Mouse (Mus musculus) bone marrow, adult 2 months (tissue): ENCODE measurements at regions not wholly inside any gene's neighbourhood (a gene's known extent, or its start where the extent isn't known, plus 50 kb on each side); places are given as distances from the start of the nearest gene placed in this dataset.

ENCODE experiments used
- H3K27ac ChIP-seq: fragments of 200-500 bp; 2 replicates; pipeline ENCODE4 v1.5.1; 2012; ENCODE audit warnings: low read depth, mild to moderate bottlenecking, control low read depth, inconsistent platforms, low read length; ENCODE audit not compliant: control insufficient read depth, poor library complexity, insufficient read depth
- H3K4me1 ChIP-seq: fragments of 200-500 bp; 2 replicates; pipeline ENCODE4 v1.6.1; 2011; ENCODE audit warnings: low read length; ENCODE audit not compliant: control insufficient read depth, insufficient read depth
- H3K4me3 ChIP-seq: fragments of 200-500 bp; replicated peaks from 2 replicates; pipeline ENCODE3; 2011; ENCODE audit warnings: mild to moderate bottlenecking, low read depth, low read length, control low read depth; ENCODE audit not compliant: control insufficient read depth
- CTCF ChIP-seq: fragments of 200-500 bp; IDR thresholded peaks from 2 replicates; pipeline ENCODE4 v1.5.1; 2011; ENCODE audit warnings: low read length, control low read depth; ENCODE audit not compliant: control insufficient read depth, insufficient read depth
- POLR2A ChIP-seq: fragments of 200-500 bp; IDR thresholded peaks from 2 replicates; pipeline ENCODE4 v1.6.1; 2011; ENCODE audit warnings: low read depth, mild to moderate bottlenecking, control low read depth, low read length, borderline replicate concordance; ENCODE audit not compliant: control insufficient read depth
- WGBS: fragments of 180-500 bp; shearing (Covaris S2); methylation state at CpG from one replicate; pipeline ENCODE4 v1.1.7; 2018; 5-methylcytosine and 5-hydroxymethylcytosine counted together

DNA sequence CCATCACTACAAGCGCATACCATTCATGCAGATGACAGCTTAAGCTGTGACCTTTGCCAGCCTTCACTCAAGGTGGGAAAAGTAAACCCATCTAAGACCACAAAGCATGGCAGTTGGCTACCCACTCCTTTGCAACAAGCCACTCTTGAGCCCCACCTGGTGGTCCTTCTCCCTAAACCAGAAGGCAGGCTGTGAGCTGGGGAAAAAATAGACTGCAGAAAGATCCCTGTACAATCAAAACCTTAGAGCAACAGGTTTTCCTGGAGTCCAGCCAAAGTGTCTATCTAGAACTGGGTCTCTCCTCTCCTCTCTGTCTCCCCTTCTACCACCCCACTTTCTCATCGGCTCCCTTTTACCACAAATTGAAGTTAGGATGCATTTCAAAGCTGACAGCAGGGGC, 407.2 kb downstream of the Pdcd6ip start:
- TF ChIP-seq CTCF (no peak), POLR2A (no peak)
- no peak overlapping the region for H3K4me3 ChIP-seq
- H3K27ac ChIP-seq = no peak overlapping the region
- 17% methylated on average over 2 of the region's 2 CpGs for WGBS
- H3K4me1 ChIP-seq = no peaks in the 10 kb centered on the region

DNA sequence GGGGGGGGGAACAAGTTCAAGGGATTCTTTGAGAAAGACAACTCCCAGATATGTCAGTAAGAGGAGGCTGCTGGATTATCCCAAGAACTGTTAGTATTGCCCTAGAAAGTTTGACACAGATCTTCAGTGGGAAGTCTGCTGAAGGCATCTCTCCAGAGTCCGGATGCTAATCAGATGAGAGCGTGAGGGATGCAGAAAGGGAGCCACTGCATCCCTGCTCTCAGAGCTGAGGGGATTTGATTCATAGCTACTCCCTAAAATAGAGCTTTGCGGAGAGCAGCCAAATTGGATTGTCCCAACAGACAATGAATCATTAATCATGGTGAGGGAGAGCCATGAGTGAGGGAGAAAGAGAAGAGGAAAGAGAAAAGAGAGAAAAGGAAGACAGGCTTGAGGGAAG, 408.2 kb downstream of the Pdcd6ip start:
- WGBS = 39% methylated on average over 3 of the region's 3 CpGs
- no peak overlapping the region for H3K4me3 ChIP-seq
- no peaks in the 10 kb centered on the region for H3K4me1 ChIP-seq
- no peak overlapping the region for H3K27ac ChIP-seq
- TF ChIP-seq CTCF = no peak
- TF ChIP-seq POLR2A = no peak

DNA sequence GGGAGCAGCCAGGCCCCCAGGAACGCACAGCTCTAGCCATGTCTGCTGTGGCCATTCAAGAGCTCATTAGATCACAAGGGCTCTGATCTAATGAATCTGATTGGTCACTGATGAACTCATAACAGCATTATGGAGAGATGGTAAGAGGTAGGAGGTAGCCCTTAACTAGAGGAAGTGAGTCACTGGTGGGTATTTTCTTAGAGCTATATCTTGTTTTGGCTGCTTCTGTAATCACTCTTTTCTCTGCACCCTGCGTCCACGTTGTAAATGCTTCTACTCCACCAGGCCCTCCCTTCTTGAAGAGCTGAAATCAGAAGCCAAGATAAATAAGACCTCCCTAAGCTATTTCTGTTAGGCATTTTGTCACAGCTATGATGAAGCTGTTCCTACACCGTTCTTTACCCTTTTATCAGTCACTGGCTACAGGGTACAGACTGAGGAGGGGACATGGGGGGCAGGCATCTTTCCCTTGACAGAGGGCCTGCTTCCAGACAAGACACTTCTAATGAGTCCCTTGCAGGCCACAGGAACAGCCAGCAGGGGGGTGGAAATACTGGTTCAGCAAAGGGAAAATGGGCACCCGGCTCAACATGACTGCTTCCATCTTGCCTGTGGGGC, 412.1 kb downstream of the Pdcd6ip start:
- Histone ChIP-seq H3K4me1 (no peaks in the 10 kb centered on the region), H3K4me3 (no peak overlapping the region), H3K27ac (no peak overlapping the region)
- WGBS = 63% methylated on average over 5 of the region's 5 CpGs
- TF ChIP-seq CTCF (no peak), POLR2A (no peak)

DNA sequence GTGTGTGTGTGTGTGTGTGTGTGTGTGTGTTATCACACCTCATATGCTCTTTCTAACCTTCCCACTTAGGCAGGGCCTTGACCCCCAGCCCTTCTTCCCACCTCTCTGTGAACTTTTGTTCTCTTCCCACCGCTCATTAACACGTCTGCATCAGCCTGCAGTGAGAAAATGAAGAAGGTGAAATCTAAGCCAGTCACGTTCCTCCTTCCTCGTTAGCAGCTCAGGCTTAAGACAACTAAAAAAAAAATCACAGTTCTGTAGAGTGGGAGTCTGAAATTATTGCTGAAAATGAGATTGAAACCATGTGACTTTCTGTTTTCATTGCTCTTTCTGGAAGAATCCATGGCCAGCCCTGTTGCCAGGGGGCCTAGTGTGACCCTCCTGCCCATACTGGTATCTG, 420.7 kb downstream of the Pdcd6ip start:
- H3K4me3 ChIP-seq = no peak overlapping the region
- WGBS = 43% methylated on average over 4 of the region's 4 CpGs
- no peaks in the 10 kb centered on the region for H3K4me1 ChIP-seq
- TF ChIP-seq POLR2A (no peak), CTCF (no peak)
- H3K27ac ChIP-seq = no peak overlapping the region

DNA sequence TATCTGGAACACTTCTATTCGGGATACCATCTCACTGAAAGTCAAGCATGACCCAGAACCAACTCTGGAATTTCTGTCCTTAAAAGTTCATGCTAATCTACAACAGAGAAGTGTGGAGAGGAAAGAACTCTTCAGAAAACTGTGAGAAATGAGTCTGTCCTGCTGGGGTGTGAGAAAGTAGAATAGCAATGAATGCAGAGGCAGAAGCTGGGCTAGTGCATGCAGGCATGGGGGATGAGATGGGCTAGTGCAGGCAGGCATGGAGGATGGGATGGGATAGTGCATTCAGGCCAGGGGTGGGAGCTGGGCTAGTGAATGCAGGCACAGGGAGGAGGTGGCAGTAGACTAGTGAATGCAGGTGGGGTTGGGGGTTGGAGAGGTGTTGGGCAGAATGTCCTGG, 424.8 kb downstream of the Pdcd6ip start:
- 33% methylated on average over 1 of the region's 1 CpGs for WGBS
- Histone ChIP-seq H3K4me3 (no peak overlapping the region), H3K4me1 (no peaks in the 10 kb centered on the region), H3K27ac (no peak overlapping the region)
- TF ChIP-seq POLR2A (no peak), CTCF (no peak)

DNA sequence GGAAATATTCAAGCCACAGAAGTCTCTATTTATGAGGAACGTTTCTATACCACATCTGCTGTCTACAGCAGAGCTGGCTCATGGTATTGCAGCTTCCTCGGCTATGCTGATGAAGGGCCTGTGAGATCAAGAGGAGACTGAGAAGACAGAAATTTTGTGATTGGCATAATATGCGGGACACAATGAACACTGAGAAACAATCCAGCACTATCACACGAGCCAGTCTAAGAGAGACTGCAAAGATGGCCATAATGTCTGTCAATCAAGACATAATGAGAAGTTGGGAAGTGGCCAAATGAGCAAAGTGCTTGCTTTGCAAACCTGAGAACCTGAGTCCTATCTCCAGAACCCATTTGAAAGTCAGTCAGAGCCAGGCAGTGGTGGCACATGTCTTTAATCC, 437.5 kb downstream of the Pdcd6ip start:
- Histone ChIP-seq H3K4me3 (no peak overlapping the region), H3K27ac (no peak overlapping the region), H3K4me1 (no peaks in the 10 kb centered on the region)
- 70% methylated on average over 4 of the region's 4 CpGs for WGBS
- TF ChIP-seq CTCF = no peak
- no peak for TF ChIP-seq POLR2A

DNA sequence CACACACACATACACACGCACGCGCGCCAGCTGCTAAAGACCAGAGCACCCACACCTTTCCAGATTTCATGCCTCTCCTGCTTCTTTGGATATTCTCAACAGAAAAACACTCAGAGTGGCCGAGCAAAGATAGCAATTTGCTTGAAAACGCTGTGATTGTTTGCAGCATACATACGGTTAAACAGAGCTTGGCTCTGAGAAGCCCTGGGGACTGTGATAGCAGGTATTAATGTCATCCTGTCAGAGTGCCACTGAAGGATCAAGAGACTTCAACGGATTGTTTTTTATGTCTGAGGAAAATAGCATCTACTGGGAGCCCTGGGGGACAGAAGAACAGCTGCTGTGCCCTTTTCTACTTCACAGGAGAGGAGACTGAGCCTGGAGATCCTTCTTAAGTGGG, 440.4 kb downstream of the Pdcd6ip start:
- no peak overlapping the region for H3K27ac ChIP-seq
- no peaks in the 10 kb centered on the region for H3K4me1 ChIP-seq
- no peak for TF ChIP-seq POLR2A
- H3K4me3 ChIP-seq = no peak overlapping the region
- WGBS = 75% methylated on average over 8 of the region's 8 CpGs

DNA sequence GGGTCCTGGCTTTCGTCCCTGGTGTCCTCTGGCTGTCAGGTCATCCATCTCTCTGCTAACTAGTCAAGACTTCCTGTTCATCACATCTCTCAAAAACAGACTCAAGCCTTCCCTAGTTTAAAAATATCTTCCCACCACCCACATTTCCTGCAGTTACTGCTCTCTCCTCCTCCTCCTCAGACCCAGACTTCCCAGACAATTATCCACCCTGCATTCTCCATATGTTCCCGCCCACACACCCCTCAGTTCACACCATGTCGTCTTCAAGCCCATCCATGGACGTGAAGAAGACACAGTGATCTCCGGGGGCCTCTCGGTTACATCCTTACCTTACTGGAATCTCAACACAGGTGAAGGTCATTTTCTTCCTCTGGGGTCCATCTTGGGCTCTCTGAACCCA, 444.4 kb downstream of the Pdcd6ip start:
- H3K27ac ChIP-seq = no peak overlapping the region
- TF ChIP-seq CTCF (no peak), POLR2A (no peak)
- H3K4me1 ChIP-seq = no peaks in the 10 kb centered on the region
- WGBS = 73% methylated on average over 6 of the region's 6 CpGs
- no peak overlapping the region for H3K4me3 ChIP-seq

DNA sequence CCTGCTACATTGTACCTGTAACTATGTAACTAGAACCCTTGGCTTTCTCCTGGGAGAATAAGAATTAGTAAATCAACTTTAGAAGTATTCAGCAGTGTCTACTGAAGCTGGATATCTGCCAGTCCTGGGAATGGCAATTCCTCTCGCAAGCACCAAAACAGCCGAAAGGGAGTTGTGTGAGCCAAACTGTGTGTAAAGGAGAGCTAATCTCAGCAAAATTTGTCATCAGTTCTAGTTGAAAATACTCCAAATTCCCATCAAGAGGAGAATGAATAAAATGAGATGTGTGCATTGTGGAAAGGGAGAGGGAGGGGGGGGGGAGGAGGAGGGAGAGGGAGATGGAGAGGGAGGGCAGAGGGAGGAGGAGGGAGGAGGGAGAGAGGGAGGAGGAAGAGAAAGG, 447.8 kb downstream of the Pdcd6ip start:
- H3K27ac ChIP-seq = no peak overlapping the region
- no peaks in the 10 kb centered on the region for H3K4me1 ChIP-seq
- no peak for TF ChIP-seq POLR2A
- H3K4me3 ChIP-seq = no peak overlapping the region
- WGBS = 81% methylated on average over 2 of the region's 2 CpGs
